Mouse (Mus musculus) heart, postnatal 0 days (tissue): Measurements from ENCODE around the gene Dab2. TPM values are rescaled to one million over a fixed set of nuclear protein-coding genes. Genes with fewer than 3 reads are reported as not detected.

ENCODE experiments used
- ATAC-seq: fragments of 200-750 bp; cut with Nextera tagmentation; 2 replicates; pipeline ENCODE4 v1.8.0; 2017; ENCODE audit warnings: low read depth, moderate number of reproducible peaks, moderate library complexity; ENCODE audit not compliant: insufficient read depth
- DNase-seq: peaks from one replicate; pipeline ENCODE4 v3.0.0-alpha.2; 2016; ENCODE audit warnings: low spot score
- H3K27ac ChIP-seq: fragments of 300-500 bp; sonication (generic); 2 replicates; pipeline ENCODE4 v1.5.1; 2014; ENCODE audit warnings: low read depth, mild to moderate bottlenecking
- H3K27me3 ChIP-seq: fragments of 300-500 bp; sonication (generic); 2 replicates; pipeline ENCODE4 v1.6.1; 2014; ENCODE audit warnings: low read length, mixed read lengths; ENCODE audit not compliant: control insufficient read depth, insufficient read depth
- H3K36me3 ChIP-seq: fragments of 300-500 bp; sonication (generic); replicated peaks from 2 replicates; pipeline ENCODE4 v1.6.1; 2014; ENCODE audit warnings: low read length, mixed read lengths; ENCODE audit not compliant: control insufficient read depth, insufficient read depth
- H3K4me1 ChIP-seq: fragments of 300-500 bp; sonication (generic); 2 replicates; pipeline ENCODE4 v1.6.1; 2014; ENCODE audit warnings: antibody characterized with exemption; ENCODE audit not compliant: control insufficient read depth, insufficient read depth
- H3K4me2 ChIP-seq: fragments of 300-500 bp; sonication (generic); 2 replicates; pipeline ENCODE4 v1.6.1; 2014; ENCODE audit warnings: low read depth, mild to moderate bottlenecking, low read length, moderate library complexity
- H3K4me3 ChIP-seq: fragments of 300-500 bp; sonication (generic); 2 replicates; pipeline ENCODE4 v1.5.1; 2014; ENCODE audit warnings: low read depth, low read length
- H3K9ac ChIP-seq: fragments of 300-500 bp; sonication (generic); replicated peaks from 2 replicates; pipeline ENCODE4 v1.6.1; 2014; ENCODE audit warnings: low read depth, low read length, mixed read lengths
- H3K9me3 ChIP-seq: fragments of 300-500 bp; sonication (generic); replicated peaks from 2 replicates; pipeline ENCODE4 v1.6.1; 2016; ENCODE audit warnings: low read length; ENCODE audit not compliant: control insufficient read depth
- CTCF ChIP-seq: IDR thresholded peaks from 2 replicates; pipeline ENCODE4 v1.5.1; 2016; ENCODE audit warnings: antibody characterized with exemption, control low read depth, low read depth
- EP300 ChIP-seq: IDR thresholded peaks from 2 replicates; pipeline ENCODE4 v1.6.1; 2016; ENCODE audit warnings: antibody characterized with exemption, low read depth
- WGBS: fragments of 180-500 bp; shearing (Covaris S2); extraction: QIAGEN DNeasy Blood & Tissue Kit; methylation state at CpG from one replicate; pipeline ENCODE4 v1.1.7; 2014; 5-methylcytosine and 5-hydroxymethylcytosine counted together
- polyA plus RNA-seq: library from polyadenylated mRNA; unstranded; fragments of >200 nt; fragmentation: Nextera tagmentation; extraction: Ambion mirVana; gene quantifications from 2 replicates; pipeline ENCODE4 v1.2.1, GENCODE M21; 2015
- total RNA-seq: library from RNA; depleted of rRNA; stranded (reverse); fragments of >200 nt; gene quantifications from 2 replicates; pipeline ENCODE4 v1.2.3, GENCODE M21; 2014; ENCODE audit warnings: low replicate concordance

Dab2 gene
- total and polyA plus RNA-seq, 2 experiments from 2014 or later: 9.4 to 11.3 TPM

GRCm38 (mm10) chr15:6376001-6376400, 76.4 kb downstream of the Dab2 start:
- Histone ChIP-seq H3K27ac (no peak overlapping the region), H3K4me1 (no peaks in the 10 kb centered on the region), H3K4me2 (no peak overlapping the region), H3K36me3 (no peaks in the 10 kb centered on the region), H3K27me3 (no peaks in the 10 kb centered on the region), H3K4me3 (no peak overlapping the region), H3K9ac (no peak overlapping the region), H3K9me3 (no peaks in the 10 kb centered on the region)
- 79% methylated on average over 5 of the region's 5 CpGs for WGBS
- ATAC-seq (no peak), DNase-seq (no peak)
- TF ChIP-seq CTCF: no peak
- TF ChIP-seq EP300: no peak

DNA sequence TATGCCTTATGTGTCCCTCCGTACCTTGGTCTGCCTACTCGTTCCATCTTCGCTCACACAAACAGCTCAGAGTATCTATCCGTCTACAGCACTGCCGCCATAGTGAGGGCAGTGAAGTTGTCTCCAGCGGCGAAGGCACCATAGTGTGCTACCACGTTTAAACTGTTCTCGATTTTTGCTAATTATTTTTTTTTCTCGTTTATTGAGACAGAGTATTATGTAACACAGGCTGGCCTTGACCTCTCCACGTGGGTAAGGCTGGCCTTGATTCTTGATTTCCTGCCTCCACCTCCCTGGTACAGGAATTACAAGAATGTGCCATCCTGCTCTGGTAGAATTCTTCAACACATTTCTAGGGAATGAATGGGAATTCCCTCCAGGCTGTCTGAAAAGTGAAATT, 77.2 kb downstream of the Dab2 start:
- Histone ChIP-seq H3K4me1 (no peaks in the 10 kb centered on the region), H3K9ac (no peak overlapping the region), H3K4me3 (no peak overlapping the region), H3K9me3 (no peaks in the 10 kb centered on the region), H3K27me3 (no peaks in the 10 kb centered on the region), H3K27ac (no peak overlapping the region), H3K36me3 (no peaks in the 10 kb centered on the region), H3K4me2 (no peak overlapping the region)
- WGBS: 79% methylated on average over 11 of the region's 11 CpGs
- no peak for DNase-seq
- ATAC-seq: no peak
- TF ChIP-seq CTCF (no peak), EP300 (no peak)

- no peak overlapping the region for H3K9ac ChIP-seq
- WGBS: 25% methylated on average over 6 of the region's 6 CpGs
- no peaks in the 10 kb centered on the region for H3K27me3 ChIP-seq
- no peak for DNase-seq
- TF ChIP-seq CTCF (no peak), EP300 (no peak)
- H3K36me3 ChIP-seq: no peaks in the 10 kb centered on the region
- H3K9me3 ChIP-seq: no peaks in the 10 kb centered on the region
- no peak for ATAC-seq
- H3K4me2 ChIP-seq: 0 out of 2 replicates have a peak overlapping the region, but pooled peaks have one; percentile 0
- H3K4me3 ChIP-seq: no peak overlapping the region
- no peak overlapping the region for H3K27ac ChIP-seq
- peaks cover 23% of the 10 kb centered on the region for H3K4me1 ChIP-seq
Measured at GRCm38 (mm10) chr15:6384027-6384426, 84.4 kb downstream of the Dab2 start.

- H3K27me3 ChIP-seq: no peaks in the 10 kb centered on the region
- 57% methylated on average over 1 of the region's 1 CpGs for WGBS
- H3K4me2 ChIP-seq: no peak overlapping the region
- no peaks in the 10 kb centered on the region for H3K9me3 ChIP-seq
- no peak for TF ChIP-seq CTCF
- TF ChIP-seq EP300: no peak
- no peak overlapping the region for H3K4me3 ChIP-seq
- DNase-seq (no peak), ATAC-seq (no peak)
- H3K4me1 ChIP-seq: peaks cover 29% of the 10 kb centered on the region
- H3K9ac ChIP-seq: no peak overlapping the region
- H3K36me3 ChIP-seq: no peaks in the 10 kb centered on the region
- H3K27ac ChIP-seq: no peak overlapping the region
Measured at GRCm38 (mm10) chr15:6385241-6385640, 85.7 kb downstream of the Dab2 start.

- WGBS: 3% methylated on average over 49 of the region's 49 CpGs
- ATAC-seq: peak; percentile 88
- DNase-seq: peak; percentile 80
- TF ChIP-seq CTCF (peak; percentile 66), EP300 (peak; percentile 77)
- H3K27ac ChIP-seq: peak overlapping the region; percentile 61
- no peaks in the 10 kb centered on the region for H3K9me3 ChIP-seq
- no peaks in the 10 kb centered on the region for H3K36me3 ChIP-seq
- H3K4me1 ChIP-seq: peaks cover 32% of the 10 kb centered on the region
- peak overlapping the region; percentile 64 for H3K4me2 ChIP-seq
- peak overlapping the region; percentile 46 for H3K9ac ChIP-seq
- peak overlapping the region; percentile 60 for H3K4me3 ChIP-seq
- H3K27me3 ChIP-seq: no peaks in the 10 kb centered on the region
Measured at GRCm38 (mm10) chr15:6386159-6386951, 86.8 kb downstream of the Dab2 start.
